Mouse (Mus musculus): Measurements from ENCODE around the gene Sgms1. TPM values are rescaled to one million over a fixed set of nuclear protein-coding genes. Genes with fewer than 3 reads are reported as not detected.

The Sgms1 gene
- polyA plus RNA-seq, 1 experiment: 8.5 TPM

DNA sequence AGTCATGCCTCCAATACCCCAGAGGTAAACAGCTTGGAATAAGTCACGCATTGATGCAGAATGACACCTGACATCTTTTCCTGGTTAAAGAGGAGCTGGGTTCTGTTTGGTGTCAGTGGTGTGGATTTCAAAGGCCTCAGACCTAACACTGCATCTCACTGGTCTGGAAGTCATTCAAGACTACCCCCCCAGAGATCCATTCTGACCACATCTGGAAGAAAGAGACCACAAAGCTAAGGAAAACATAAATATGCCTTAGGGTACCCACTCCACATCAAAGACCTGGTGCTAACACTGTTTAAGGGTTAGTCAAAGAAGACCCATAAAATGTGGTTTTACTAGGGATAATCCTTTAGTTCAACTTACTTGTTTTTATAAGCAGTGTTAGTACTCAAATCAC is 65.0 kb downstream of the Sgms1 start:
- H3K79me2 ChIP-seq (ENCODE audit: control insufficient read depth, insufficient read depth): no peaks in the 10 kb centered on the region
- H3K4me2 ChIP-seq (ENCODE audit: low read depth): no peak overlapping the region
- TF ChIP-seq MAX (IDR thresholded peaks at IDR 0.05; ENCODE audit: low read depth): no peak
- no peak for TF ChIP-seq CEBPB (IDR thresholded peaks at IDR 0.05; ENCODE audit: insufficient read depth, poor library complexity, severe bottlenecking)
- no peak for TF ChIP-seq POLR2A (IDR thresholded peaks at IDR 0.05; ENCODE audit: insufficient read length, low read depth)

GRCm38 (mm10) chr19:32323070-32323469 is 66.4 kb downstream of the Sgms1 start:
- Histone ChIP-seq H3K27me3 (ENCODE audit: control insufficient read depth, insufficient read depth, insufficient read length) (no peaks in the 10 kb centered on the region), H3K4me3 (no peak overlapping the region), H3ac (ENCODE audit: control insufficient read depth, insufficient read length) (no peak overlapping the region), H3K79me2 (ENCODE audit: control insufficient read depth, insufficient read depth) (no peaks in the 10 kb centered on the region), H3K36me3 (ENCODE audit: control insufficient read depth, insufficient read depth) (no peaks in the 10 kb centered on the region), H3K4me2 (ENCODE audit: low read depth) (no peak overlapping the region)
- no peak for TF ChIP-seq MAX (IDR thresholded peaks at IDR 0.05; ENCODE audit: low read depth)
- no peak for TF ChIP-seq MYOD1 (IDR thresholded peaks at IDR 0.05; ENCODE audit: control insufficient read depth in 1 of 3, insufficient read length in 2 of 3, low read depth in 2 of 3)
- TF ChIP-seq MYOG (IDR thresholded peaks at IDR 0.05; ENCODE audit: control insufficient read depth in 1 of 3, insufficient read depth in 1 of 3, insufficient read length in 2 of 3, low read depth in 2 of 3): no peak
- TF ChIP-seq CEBPB (IDR thresholded peaks at IDR 0.05; ENCODE audit: insufficient read depth, poor library complexity, severe bottlenecking): no peak
- TF ChIP-seq TCF12 (IDR thresholded peaks at IDR 0.05; ENCODE audit: insufficient read depth, poor library complexity, severe bottlenecking): no peak
- no peak for TF ChIP-seq TCF3 (IDR thresholded peaks at IDR 0.05; ENCODE audit: insufficient read length, low read depth)
- TF ChIP-seq POLR2A (IDR thresholded peaks at IDR 0.05; ENCODE audit: insufficient read length, low read depth): no peak
- TF ChIP-seq SRF (IDR thresholded peaks at IDR 0.05; ENCODE audit: control insufficient read depth, insufficient read length, low read depth): no peak
- no peak for TF ChIP-seq POLR2AphosphoS2 (IDR thresholded peaks at IDR 0.05; ENCODE audit: insufficient read length, low read depth)
- no peak for TF ChIP-seq USF1 (IDR thresholded peaks at IDR 0.05; ENCODE audit: low read depth)
- TF ChIP-seq REST (IDR thresholded peaks at IDR 0.05; ENCODE audit: insufficient read depth, insufficient read length): no peak
- TF ChIP-seq E2F4 (IDR thresholded peaks at IDR 0.05; ENCODE audit: insufficient read depth): no peak

More for the DNA sequence above, 65.0 kb downstream of the Sgms1 start:
- Histone ChIP-seq H3ac (ENCODE audit: control insufficient read depth, insufficient read length) (no peak overlapping the region), H3K27me3 (ENCODE audit: control insufficient read depth, insufficient read depth, insufficient read length) (no peaks in the 10 kb centered on the region), H3K4me3 (no peak overlapping the region), H3K36me3 (ENCODE audit: control insufficient read depth, insufficient read depth) (no peaks in the 10 kb centered on the region)

DNA sequence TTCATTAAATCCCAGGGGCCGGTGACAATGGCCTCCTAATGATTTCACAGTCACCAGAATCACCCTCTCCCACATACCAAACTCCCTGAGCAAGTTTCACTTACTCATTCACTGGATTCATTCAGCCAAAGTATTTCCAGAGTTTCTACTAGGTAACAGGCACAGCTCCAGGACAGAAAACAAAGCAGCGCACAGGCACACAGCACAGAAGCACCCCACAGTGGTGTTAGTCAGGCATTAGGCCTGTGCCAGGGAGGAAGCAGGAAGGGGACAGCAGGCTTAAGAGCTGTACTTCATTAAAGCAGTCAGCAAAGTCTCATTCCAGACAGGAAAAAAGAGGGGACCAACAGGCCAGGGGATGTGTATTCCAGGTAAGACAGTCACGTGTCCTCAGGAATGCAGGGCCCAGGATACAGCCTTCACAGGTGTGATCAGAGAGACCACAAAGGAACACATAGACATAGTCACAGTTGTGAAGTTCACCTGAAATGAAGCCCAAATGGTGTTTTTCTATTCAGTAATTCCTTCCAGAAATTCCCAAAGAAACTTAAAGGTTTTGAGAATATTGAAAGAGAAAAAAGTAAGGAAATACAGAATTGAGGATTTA is 67.0 kb downstream of the Sgms1 start:
- Histone ChIP-seq H3ac (ENCODE audit: control insufficient read depth, insufficient read length) (no peak overlapping the region), H3K4me3 (no peak overlapping the region), H3K4me2 (ENCODE audit: low read depth) (no peak overlapping the region), H3K36me3 (ENCODE audit: control insufficient read depth, insufficient read depth) (no peaks in the 10 kb centered on the region), H3K27me3 (ENCODE audit: control insufficient read depth, insufficient read depth, insufficient read length) (no peaks in the 10 kb centered on the region), H3K79me2 (ENCODE audit: control insufficient read depth, insufficient read depth) (no peaks in the 10 kb centered on the region)
- TF ChIP-seq REST (IDR thresholded peaks at IDR 0.05; ENCODE audit: insufficient read depth, insufficient read length) (no peak), POLR2AphosphoS2 (IDR thresholded peaks at IDR 0.05; ENCODE audit: insufficient read length, low read depth) (no peak), POLR2A (IDR thresholded peaks at IDR 0.05; ENCODE audit: insufficient read length, low read depth) (no peak), CEBPB (IDR thresholded peaks at IDR 0.05; ENCODE audit: insufficient read depth, poor library complexity, severe bottlenecking) (no peak), MYOG (IDR thresholded peaks at IDR 0.05; ENCODE audit: control insufficient read depth in 1 of 3, insufficient read depth in 1 of 3, insufficient read length in 2 of 3, low read depth in 2 of 3) (no peak), MYOD1 (IDR thresholded peaks at IDR 0.05; ENCODE audit: control insufficient read depth in 1 of 3, insufficient read length in 2 of 3, low read depth in 2 of 3) (no peak), TCF3 (IDR thresholded peaks at IDR 0.05; ENCODE audit: insufficient read length, low read depth) (no peak), MAX (IDR thresholded peaks at IDR 0.05; ENCODE audit: low read depth) (no peak), SRF (IDR thresholded peaks at IDR 0.05; ENCODE audit: control insufficient read depth, insufficient read length, low read depth) (no peak), TCF12 (IDR thresholded peaks at IDR 0.05; ENCODE audit: insufficient read depth, poor library complexity, severe bottlenecking) (no peak), USF1 (IDR thresholded peaks at IDR 0.05; ENCODE audit: low read depth) (no peak), E2F4 (IDR thresholded peaks at IDR 0.05; ENCODE audit: insufficient read depth) (no peak)

- TF ChIP-seq MYOG (IDR thresholded peaks at IDR 0.05; ENCODE audit: control insufficient read depth in 1 of 3, insufficient read depth in 1 of 3, insufficient read length in 2 of 3, low read depth in 2 of 3) (peak in 1 of 3 experiments; percentile 54), MYOD1 (IDR thresholded peaks at IDR 0.05; ENCODE audit: control insufficient read depth in 1 of 3, insufficient read length in 2 of 3, low read depth in 2 of 3) (peak in 2 of 3 experiments; percentile 34 to 67), SRF (IDR thresholded peaks at IDR 0.05; ENCODE audit: control insufficient read depth, insufficient read length, low read depth) (no peak)
- peak overlapping the region; percentile 19 for H3K4me2 ChIP-seq (ENCODE audit: low read depth)
These were observed 69.2 kb downstream of the Sgms1 start for GRCm38 (mm10) chr19:32320366-32320666.

GRCm38 (mm10) chr19:32319531-32320365 is 69.8 kb downstream of the Sgms1 start:
- Histone ChIP-seq H3K4me2 (ENCODE audit: low read depth) (peak overlapping the region; percentile 19), H3K79me2 (ENCODE audit: control insufficient read depth, insufficient read depth) (no peaks in the 10 kb centered on the region), H3K36me3 (ENCODE audit: control insufficient read depth, insufficient read depth) (no peaks in the 10 kb centered on the region), H3K27me3 (ENCODE audit: control insufficient read depth, insufficient read depth, insufficient read length) (no peaks in the 10 kb centered on the region), H3K4me3 (no peak overlapping the region), H3ac (ENCODE audit: control insufficient read depth, insufficient read length) (no peak overlapping the region)
- TF ChIP-seq CEBPB (IDR thresholded peaks at IDR 0.05; ENCODE audit: insufficient read depth, poor library complexity, severe bottlenecking) (peak; percentile 97), TCF3 (IDR thresholded peaks at IDR 0.05; ENCODE audit: insufficient read length, low read depth) (no peak)

More at GRCm38 (mm10) chr19:32320366-32320666, 69.2 kb downstream of the Sgms1 start:
- H3K36me3 ChIP-seq (ENCODE audit: control insufficient read depth, insufficient read depth): no peaks in the 10 kb centered on the region
- no peak overlapping the region for H3K4me3 ChIP-seq
- no peak overlapping the region for H3ac ChIP-seq (ENCODE audit: control insufficient read depth, insufficient read length)
- no peaks in the 10 kb centered on the region for H3K27me3 ChIP-seq (ENCODE audit: control insufficient read depth, insufficient read depth, insufficient read length)
- H3K79me2 ChIP-seq (ENCODE audit: control insufficient read depth, insufficient read depth): no peaks in the 10 kb centered on the region

Data from myocyte (in vitro differentiated cells).